Mouse (Mus musculus) megakaryocyte progenitor cell, adult 5-6 weeks (primary cell): Measurements from ENCODE around the gene Car5b. TPM values are rescaled to one million over a fixed set of nuclear protein-coding genes. Genes with fewer than 3 reads are reported as not detected.
A peak's percentile ranks its signal among the peaks of the same experiment; 100 is the strongest.

Experiments used
- ATAC-seq: replicated peaks from 2 replicates; pipeline ENCODE4 v1.8.0; 2016; ENCODE audit warnings: mild to moderate bottlenecking, moderate TSS enrichment, inconsistent platforms; ENCODE audit not compliant: poor library complexity
- total RNA-seq, 2 experiments: library from RNA; stranded (forward) in 1 of 2; stranded (reverse) in 1 of 2; fragments of 157-497, 149-512 nt in 1 of 2; fragments of 200-1000 nt in 1 of 2; gene quantifications; 2 replicates each; pipeline versions ENCODE4 v1.2.3 to v1.2.4; 2015 to 2017

Car5b gene
- total RNA-seq, 2 experiments from 2014 or later = 0.21 to 0.30 TPM

DNA sequence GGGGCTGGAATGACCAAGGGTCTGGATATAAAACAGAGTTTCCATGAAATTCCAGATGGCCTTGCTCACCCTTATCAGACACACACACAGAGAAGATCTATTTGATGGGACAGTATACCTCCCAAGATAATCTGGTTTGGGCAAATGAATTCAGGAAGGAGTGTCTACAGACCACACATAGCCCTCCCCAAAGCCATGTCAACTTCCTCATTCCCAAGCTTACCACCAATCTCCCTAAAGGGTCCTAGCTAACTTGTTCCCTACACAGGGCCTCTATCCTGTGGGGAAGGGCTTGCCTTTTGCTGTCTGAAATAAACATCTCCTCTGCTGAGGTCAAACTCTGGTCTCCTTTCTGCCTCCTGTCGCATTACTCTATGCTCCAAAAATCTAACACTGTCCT, 46.7 kb downstream of the Car5b start:
- ATAC-seq = peak; percentile 95

DNA sequence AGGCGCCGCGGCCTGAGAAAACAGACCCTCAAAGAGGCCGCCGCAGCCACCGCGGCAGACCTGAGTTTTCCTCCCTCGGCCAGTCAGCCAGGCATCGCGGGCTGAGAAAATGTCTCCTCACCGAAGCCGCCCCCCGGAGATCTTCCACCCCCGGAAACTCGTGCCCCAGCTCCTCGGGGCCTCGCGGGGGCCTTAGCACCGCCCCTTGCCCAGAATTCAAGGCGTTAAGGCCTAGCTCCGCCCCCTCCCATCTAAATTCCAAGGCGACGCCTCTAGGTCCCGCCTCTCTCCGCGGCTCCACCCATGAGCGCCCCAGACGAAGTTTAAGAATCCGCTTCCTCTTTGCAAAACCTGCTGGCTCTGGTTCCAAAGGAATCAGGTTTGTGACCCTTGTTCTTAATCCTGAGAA, 69.3 kb downstream of the Car5b start, which contains the start of gene Zrsr2:
Zrsr2 (minus strand) TSS at position 195 of the 409 bp plus-strand sequence.
- peak; percentile 88 for ATAC-seq

DNA sequence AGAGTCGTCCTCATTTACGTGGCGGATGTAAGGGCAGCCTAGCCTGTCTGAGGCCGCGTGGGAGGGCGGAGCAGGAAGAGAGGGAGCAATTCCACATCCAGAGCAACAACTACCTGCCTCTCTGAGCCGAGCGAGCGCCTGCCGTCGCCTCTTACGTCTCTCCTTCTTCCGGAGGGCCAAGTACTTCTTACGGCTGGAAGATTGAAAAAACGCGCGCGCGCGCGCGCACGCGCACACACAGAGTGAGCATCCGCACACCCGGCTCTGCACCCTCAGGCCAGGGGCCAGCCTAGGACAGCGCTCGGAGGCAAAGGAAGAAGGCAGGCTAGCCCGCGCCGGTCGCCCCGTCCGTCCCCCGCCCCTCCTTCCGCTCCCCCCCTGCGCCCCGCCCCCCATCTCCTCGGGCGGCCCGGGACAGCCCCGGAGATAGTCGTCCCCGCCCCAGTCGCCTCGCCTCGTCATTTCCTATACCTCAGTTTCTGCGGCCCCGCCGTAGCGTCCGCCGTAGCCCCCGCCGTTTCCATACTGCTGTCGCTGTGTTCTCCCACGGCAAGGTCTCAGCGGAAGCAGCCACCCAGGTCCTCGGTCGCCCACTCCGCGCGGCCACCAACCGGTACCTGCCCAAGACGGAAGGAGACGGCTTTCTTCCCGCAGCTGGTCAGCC, 69.9 kb downstream of the Car5b start:
- peak; percentile 73 for ATAC-seq

DNA sequence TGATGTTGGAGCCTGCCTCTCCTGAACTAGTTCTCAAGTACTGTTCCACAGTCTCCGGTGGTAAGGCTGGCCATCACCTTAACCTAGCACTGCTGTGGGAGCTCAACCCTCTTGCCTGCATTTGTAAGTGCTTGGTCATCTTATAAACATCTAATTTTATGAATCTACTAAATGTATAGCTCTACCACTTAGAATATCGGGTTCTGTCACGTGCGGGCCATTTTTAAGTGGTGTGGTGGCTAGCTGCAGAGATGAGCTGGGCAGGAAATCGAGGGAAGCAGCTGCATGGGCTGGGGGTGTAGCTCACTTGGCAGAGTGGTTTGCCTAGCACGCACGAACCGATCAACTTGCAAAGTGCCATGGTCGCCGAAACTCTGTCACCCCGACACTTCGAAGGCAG, 70.4 kb downstream of the Car5b start:
- ATAC-seq = no peak

DNA sequence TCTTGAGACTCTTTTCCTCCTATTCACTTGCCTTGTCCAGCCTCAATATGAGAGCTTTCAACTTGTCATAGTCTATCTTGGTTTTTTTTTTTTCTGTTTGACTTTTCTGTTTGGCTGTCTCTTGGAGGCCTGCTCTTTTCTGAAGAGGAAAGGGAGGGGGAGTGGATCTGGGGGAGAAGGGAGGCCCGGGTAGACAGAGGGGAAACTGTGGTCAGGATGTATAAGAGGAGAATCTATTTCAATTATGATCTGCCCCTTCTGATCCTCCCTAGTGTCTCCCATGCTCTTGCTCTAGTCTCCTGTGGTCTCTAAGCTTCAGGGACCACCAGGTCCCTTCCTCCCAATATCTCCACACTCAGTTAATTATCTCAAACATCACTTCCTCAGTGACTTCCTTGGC, 76.2 kb downstream of the Car5b start:
- ATAC-seq = no peak

DNA sequence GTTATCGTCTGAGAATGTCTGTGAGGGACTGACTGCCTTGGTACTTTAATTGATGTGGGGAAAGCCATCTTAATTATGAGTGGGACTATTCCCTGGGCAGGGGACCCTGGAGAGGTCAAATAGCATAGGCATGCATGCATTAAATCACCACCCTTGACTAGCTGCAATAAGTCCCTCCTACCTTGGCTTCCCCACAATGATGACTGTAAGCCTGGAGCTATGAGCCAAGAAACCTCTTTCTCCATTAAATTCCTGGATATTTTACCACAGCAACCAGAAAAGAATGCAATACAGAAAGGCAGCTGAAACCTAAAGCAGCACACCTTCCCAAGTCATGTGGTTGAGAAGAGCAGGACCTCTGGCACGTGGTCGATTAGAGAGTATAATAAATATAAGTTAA, 83.4 kb downstream of the Car5b start:
- no peak for ATAC-seq

DNA sequence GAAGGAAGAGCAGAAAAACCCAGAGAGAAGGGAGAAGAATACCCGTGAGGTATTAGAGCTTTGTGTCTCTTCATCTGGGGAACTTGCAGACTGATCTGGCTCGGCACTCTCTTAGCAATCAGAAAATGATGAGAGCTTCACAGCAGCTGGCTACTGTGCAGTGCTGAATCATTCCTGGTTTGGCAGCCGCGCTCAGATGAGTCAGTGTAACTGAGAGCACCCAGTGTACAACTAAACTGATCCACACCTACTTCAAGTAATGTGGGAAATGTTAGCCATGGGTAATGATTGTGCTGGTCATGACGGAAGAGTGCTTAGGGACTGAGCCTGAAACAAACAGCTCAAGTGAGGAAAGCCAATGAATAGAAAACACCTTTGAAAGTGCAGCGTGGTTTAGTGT, 89.2 kb downstream of the Car5b start:
- no peak for ATAC-seq

DNA sequence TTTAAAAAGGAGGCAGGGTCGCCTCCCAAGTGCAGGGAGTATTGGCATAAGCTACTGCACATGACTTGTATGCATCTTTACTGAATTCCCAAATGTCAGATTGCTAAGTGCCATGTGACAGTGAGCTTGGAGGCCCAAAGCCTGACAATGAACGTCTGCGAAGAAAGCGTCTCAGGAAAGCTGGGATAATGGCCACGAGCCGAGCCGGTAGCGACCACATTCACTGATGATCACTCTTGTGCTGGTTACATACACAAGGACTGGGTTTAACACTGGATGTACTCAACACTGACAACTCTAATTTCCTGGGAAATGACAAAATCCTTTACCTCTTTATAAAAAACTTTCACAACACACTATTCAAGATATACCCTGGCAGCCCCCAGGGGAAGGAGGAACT, 93.1 kb downstream of the Car5b start:
- no peak for ATAC-seq

DNA sequence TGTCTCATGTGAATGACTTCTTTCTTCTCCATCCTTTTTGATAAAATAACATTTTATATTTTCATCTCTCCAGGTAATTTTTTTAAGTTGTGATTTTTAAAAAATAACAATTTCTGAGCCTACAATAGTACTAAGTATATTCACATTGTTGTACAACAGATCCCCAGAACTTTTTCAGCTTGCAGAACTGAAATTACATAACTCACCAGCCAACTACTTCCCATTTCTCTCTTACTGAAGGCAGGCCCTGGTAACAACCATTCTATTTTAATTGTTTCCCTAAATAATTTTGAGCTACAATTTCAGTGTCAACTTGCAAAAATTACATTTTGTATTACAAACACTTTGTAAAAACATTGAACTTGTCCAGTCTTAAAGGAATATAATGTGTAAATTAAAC, 98.2 kb downstream of the Car5b start:
- ATAC-seq = no peak

Other genes starting within 250 kb of the Car5b start
- gene Ap1s2, start 119.0 kb downstream of the Car5b start, total RNA-seq (2015) = 59.0 and 74.5 TPM in 2 replicates
- 35.7 and 37.4 TPM in 2 replicates for gene Ap1s2, start 119.0 kb downstream of the Car5b start, total RNA-seq (2017)
- gene Zrsr2, start 69.3 kb downstream of the Car5b start, total RNA-seq (2015) = 28.1 and 31.8 TPM in 2 replicates
- gene Zrsr2, start 69.3 kb downstream of the Car5b start, total RNA-seq (2017) = 35.2 and 76.8 TPM in 2 replicates
- 15.1 and 16.3 TPM in 2 replicates for gene Siah1b, start 48.5 kb upstream of the Car5b start, total RNA-seq (2015)
- gene Siah1b, start 48.5 kb upstream of the Car5b start, total RNA-seq (2017) = 15.4 and 21.6 TPM in 2 replicates
- not detected in 2 replicates for gene Cltrn, start 60.8 kb upstream of the Car5b start, total RNA-seq (2015)
- gene Cltrn, start 60.8 kb upstream of the Car5b start, total RNA-seq (2017) = not detected in 2 replicates
- not detected in 2 replicates for gene Ace2, start 111.3 kb upstream of the Car5b start, total RNA-seq (2015)
- not detected in 2 replicates for gene Ace2, start 111.3 kb upstream of the Car5b start, total RNA-seq (2017)
- 4.1 and 5.0 TPM in 2 replicates for gene Bmx, start 230.2 kb upstream of the Car5b start, total RNA-seq (2015)
- 4.4 and 9.0 TPM in 2 replicates for gene Bmx, start 230.2 kb upstream of the Car5b start, total RNA-seq (2017)
- gene Pir, start 241.4 kb upstream of the Car5b start, total RNA-seq (2015) = 0.99 and 1.1 TPM in 2 replicates
- 0.71 and 1.0 TPM in 2 replicates for gene Pir, start 241.4 kb upstream of the Car5b start, total RNA-seq (2017)